Mouse (Mus musculus) forebrain, embryonic 10.5 days (tissue): Measurements from ENCODE around the gene Itih5. TPM values are rescaled to one million over a fixed set of nuclear protein-coding genes. Genes with fewer than 3 reads are reported as not detected.

Experiments
- DNase-seq: peaks from one replicate; pipeline ENCODE4 v3.0.0-alpha.2; 2017; ENCODE audit warnings: low spot score; ENCODE audit errors: extremely low spot score
- H3K27ac ChIP-seq: fragments of 300-500 bp; sonication (generic); 2 replicates; pipeline ENCODE4 v1.5.1; 2016; ENCODE audit warnings: mild to moderate bottlenecking
- H3K27me3 ChIP-seq: fragments of 300-500 bp; sonication (generic); 2 replicates; pipeline ENCODE4 v1.6.1; 2016; ENCODE audit warnings: mild to moderate bottlenecking; ENCODE audit not compliant: poor library complexity, severe bottlenecking
- H3K36me3 ChIP-seq: fragments of 300-500 bp; sonication (generic); replicated peaks from 2 replicates; pipeline ENCODE4 v1.6.1; 2016; ENCODE audit warnings: mild to moderate bottlenecking, moderate library complexity
- H3K4me1 ChIP-seq: fragments of 300-500 bp; sonication (generic); 2 replicates; pipeline ENCODE4 v1.6.1; 2016
- H3K4me3 ChIP-seq: fragments of 300-500 bp; sonication (generic); 2 replicates; pipeline ENCODE4 v1.5.1; 2016; ENCODE audit warnings: mild to moderate bottlenecking, moderate library complexity
- H3K9me3 ChIP-seq: fragments of 300-500 bp; sonication (generic); 2 replicates; pipeline ENCODE4 v1.6.1; 2016; ENCODE audit warnings: mild to moderate bottlenecking, moderate library complexity
- WGBS: fragments of 180-500 bp; shearing (Covaris S2); methylation state at CpG from one replicate; pipeline ENCODE4 v1.1.7; 2016; 5-methylcytosine and 5-hydroxymethylcytosine counted together
- polyA plus RNA-seq: library from polyadenylated mRNA; unstranded; fragments of >200 nt; fragmentation: Nextera tagmentation; extraction: Ambion mirVana; gene quantifications from 2 replicates; pipeline ENCODE4 v1.2.1, GENCODE M21; 2016

The Itih5 gene
- polyA plus RNA-seq, 1 experiment from 2014 or later: 4.2 TPM

- Histone ChIP-seq H3K36me3 (no peaks in the 10 kb centered on the region), H3K9me3 (no peaks in the 10 kb centered on the region), H3K27me3 (no peaks in the 10 kb centered on the region), H3K4me1 (no peaks in the 10 kb centered on the region), H3K4me3 (no peak overlapping the region), H3K27ac (no peak overlapping the region)
- DNase-seq: no peak
- 74% methylated on average over 3 of the region's 3 CpGs for WGBS
Measured at GRCm38 (mm10) chr2:10195162-10195561, 41.8 kb downstream of the Itih5 start.

GRCm38 (mm10) chr2:10199326-10199725 is 46.0 kb downstream of the Itih5 start:
- DNase-seq: no peak
- Histone ChIP-seq H3K4me1 (no peaks in the 10 kb centered on the region), H3K9me3 (no peaks in the 10 kb centered on the region), H3K36me3 (no peaks in the 10 kb centered on the region), H3K27me3 (no peaks in the 10 kb centered on the region), H3K27ac (no peak overlapping the region), H3K4me3 (no peak overlapping the region)
- 87% methylated on average over 2 of the region's 2 CpGs for WGBS

GRCm38 (mm10) chr2:10200736-10201285 is 47.4 kb downstream of the Itih5 start:
- WGBS: 67% methylated on average over 3 of the region's 3 CpGs
- no peaks in the 10 kb centered on the region for H3K9me3 ChIP-seq
- H3K4me3 ChIP-seq: no peak overlapping the region
- no peaks in the 10 kb centered on the region for H3K27me3 ChIP-seq
- H3K36me3 ChIP-seq: no peaks in the 10 kb centered on the region
- no peak for DNase-seq
- no peaks in the 10 kb centered on the region for H3K4me1 ChIP-seq
- no peak overlapping the region for H3K27ac ChIP-seq

DNA sequence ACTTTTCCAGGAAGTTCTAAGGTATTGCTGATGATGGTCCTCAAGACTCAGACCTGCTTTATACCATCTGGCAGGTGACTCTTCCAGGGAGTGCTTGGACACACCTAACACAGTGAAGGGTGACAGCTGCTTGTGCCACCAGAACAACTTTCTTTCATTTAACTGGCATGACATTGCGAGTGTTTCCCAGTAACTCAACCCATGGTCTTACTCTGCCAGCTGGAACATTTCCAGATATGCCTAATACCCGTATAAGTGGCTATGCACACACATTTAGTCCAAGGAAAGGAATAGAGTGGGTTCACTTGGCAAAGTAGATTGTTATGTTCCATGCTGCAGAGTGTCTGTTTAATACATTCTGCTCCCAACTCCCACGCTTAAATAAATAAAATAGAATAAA is 50.9 kb downstream of the Itih5 start:
- Histone ChIP-seq H3K4me3 (no peak overlapping the region), H3K36me3 (no peaks in the 10 kb centered on the region), H3K27ac (no peak overlapping the region), H3K9me3 (no peaks in the 10 kb centered on the region), H3K4me1 (no peaks in the 10 kb centered on the region), H3K27me3 (no peaks in the 10 kb centered on the region)
- WGBS: 88% methylated on average over 3 of the region's 3 CpGs
- no peak for DNase-seq

GRCm38 (mm10) chr2:10213468-10213867 is 60.1 kb downstream of the Itih5 start:
- Histone ChIP-seq H3K36me3 (no peaks in the 10 kb centered on the region), H3K9me3 (no peaks in the 10 kb centered on the region), H3K27me3 (no peaks in the 10 kb centered on the region), H3K4me3 (no peak overlapping the region), H3K4me1 (peaks cover 12% of the 10 kb centered on the region), H3K27ac (no peak overlapping the region)
- WGBS: 93% methylated on average over 12 of the region's 12 CpGs
- no peak for DNase-seq

- H3K4me3 ChIP-seq: no peak overlapping the region
- no peaks in the 10 kb centered on the region for H3K9me3 ChIP-seq
- 83% methylated on average over 7 of the region's 7 CpGs for WGBS
- H3K27ac ChIP-seq: peak overlapping the region; percentile 67
- no peaks in the 10 kb centered on the region for H3K27me3 ChIP-seq
- DNase-seq: no peak
- peaks cover 12% of the 10 kb centered on the region for H3K4me1 ChIP-seq
- H3K36me3 ChIP-seq: no peaks in the 10 kb centered on the region
Measured at GRCm38 (mm10) chr2:10215876-10216565, 62.6 kb downstream of the Itih5 start.

DNA sequence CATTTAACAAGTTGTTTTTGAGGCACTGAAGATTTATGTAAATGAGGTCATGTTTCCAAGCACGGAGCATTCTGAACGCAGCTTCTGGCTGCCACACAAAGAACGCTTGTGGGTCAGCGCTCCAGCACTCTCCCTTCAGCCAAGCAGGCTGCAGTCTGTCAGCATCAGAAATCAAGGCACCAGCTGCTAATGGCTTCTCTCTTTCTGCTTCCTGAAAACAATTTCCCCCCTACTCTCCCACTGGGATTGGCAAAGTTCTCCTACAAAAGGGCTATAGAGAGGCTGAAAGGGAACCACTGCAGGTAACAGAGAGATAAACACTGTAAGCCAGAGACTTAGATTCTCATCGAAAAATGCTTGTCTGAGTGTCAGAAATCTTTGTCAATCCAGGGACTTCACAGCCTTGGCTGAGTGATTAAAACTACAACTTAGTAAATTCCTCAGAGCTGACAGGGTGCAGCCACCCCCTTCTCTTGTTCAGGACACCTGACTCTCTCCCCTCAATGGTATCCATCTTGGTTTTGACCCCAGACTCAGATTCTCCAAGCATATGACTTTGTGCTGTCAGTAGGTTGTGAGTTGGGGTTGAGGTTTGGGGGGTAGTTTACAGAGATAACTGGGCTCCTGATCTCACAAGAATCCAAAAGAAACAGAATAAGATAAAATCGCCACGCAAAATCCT is 63.3 kb downstream of the Itih5 start:
- H3K9me3 ChIP-seq: no peaks in the 10 kb centered on the region
- peaks cover 12% of the 10 kb centered on the region for H3K4me1 ChIP-seq
- H3K36me3 ChIP-seq: no peaks in the 10 kb centered on the region
- no peaks in the 10 kb centered on the region for H3K27me3 ChIP-seq
- peak overlapping the region; percentile 67 for H3K27ac ChIP-seq
- 37% methylated on average over 7 of the region's 7 CpGs for WGBS
- DNase-seq: peak; percentile 19
- no peak overlapping the region for H3K4me3 ChIP-seq

DNA sequence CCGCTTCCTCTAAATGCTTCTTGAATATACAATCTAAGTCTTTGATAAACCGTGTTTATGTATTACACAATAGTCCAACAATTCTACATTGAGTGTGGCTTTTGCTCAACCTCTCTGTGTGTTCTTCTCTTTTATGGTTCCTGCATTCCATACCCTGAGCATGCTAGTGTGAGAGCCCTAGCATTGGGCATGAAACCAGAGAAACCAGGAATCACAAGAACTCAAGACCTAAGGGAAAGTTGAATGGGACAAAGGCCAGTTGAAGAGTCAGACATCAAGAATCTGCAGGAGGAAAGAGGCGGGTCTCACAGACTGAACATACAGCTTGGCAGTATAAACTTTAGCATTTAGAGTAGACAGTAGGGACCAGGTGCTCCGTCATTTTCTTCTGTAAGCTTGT is 68.5 kb downstream of the Itih5 start:
- no peak for DNase-seq
- H3K36me3 ChIP-seq: no peaks in the 10 kb centered on the region
- H3K4me1 ChIP-seq: peaks cover 3% of the 10 kb centered on the region
- H3K27me3 ChIP-seq: no peaks in the 10 kb centered on the region
- H3K27ac ChIP-seq: no peak overlapping the region
- WGBS: 90% methylated on average over 4 of the region's 4 CpGs
- no peaks in the 10 kb centered on the region for H3K9me3 ChIP-seq
- no peak overlapping the region for H3K4me3 ChIP-seq

DNA sequence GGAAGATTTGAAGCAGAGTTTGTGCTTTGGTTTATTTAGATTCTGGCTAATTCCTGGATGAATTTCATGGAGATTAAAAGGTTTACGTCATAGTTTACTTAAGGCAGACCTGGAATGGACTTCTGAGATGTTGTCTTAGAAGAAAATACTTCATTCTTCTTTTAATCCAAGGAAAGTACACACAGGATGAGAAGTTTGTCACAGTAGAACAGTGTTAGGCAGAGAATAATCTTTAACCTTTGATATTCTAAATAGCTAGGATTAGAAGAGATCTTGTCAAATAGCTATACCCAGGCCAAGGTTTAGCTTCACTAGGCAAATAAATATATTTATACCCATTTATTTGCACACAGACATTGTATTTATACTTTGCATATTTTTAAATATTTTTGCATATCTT is 73.5 kb downstream of the Itih5 start:
- H3K27me3 ChIP-seq: no peaks in the 10 kb centered on the region
- no peak overlapping the region for H3K27ac ChIP-seq
- H3K4me3 ChIP-seq: no peak overlapping the region
- DNase-seq: no peak
- no peaks in the 10 kb centered on the region for H3K36me3 ChIP-seq
- no peaks in the 10 kb centered on the region for H3K4me1 ChIP-seq
- H3K9me3 ChIP-seq: no peaks in the 10 kb centered on the region
- WGBS: 82% methylated on average over 1 of the region's 1 CpGs

DNA sequence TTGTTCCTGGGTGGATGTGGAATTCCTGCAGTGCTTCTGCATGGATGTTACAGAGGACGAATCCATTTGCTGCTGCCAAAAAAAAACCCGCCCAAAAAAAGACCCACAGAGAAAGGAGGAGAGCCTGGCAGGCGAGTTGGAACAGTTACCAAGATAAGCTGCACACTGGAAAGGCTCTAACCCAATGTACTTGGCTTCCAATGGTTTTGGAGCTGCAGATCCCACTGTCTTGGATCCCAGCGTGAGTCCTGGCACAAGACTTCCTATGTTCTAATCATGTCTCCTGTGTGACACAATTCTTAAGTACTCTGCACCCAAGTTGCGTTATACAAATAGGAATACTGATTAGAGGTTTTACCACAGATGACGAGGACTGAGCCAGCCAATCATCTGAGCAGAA is 78.6 kb downstream of the Itih5 start:
- H3K27me3 ChIP-seq: no peaks in the 10 kb centered on the region
- no peak overlapping the region for H3K27ac ChIP-seq

DNA sequence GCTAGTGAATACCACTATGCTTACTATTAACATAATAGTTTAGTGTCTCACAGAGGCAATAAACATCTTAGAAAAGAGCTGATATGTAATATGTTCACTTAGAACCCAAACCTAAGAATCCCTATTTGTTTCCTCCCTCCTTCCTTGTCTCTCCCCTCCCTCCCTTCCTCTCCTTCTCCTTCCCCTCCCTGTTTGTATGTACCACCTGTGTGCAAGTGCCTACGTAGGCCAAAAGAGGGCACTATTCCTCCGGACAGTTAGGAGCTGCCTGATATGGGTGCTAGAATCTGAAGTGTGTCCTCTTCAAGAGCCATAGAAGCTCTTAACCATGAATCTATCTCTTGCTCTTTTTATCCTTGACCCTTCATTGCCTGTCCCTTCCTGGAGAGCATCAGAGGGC is 83.2 kb downstream of the Itih5 start:
- 96% methylated on average over 2 of the region's 2 CpGs for WGBS
- DNase-seq: no peak
- peaks cover 6% of the 10 kb centered on the region for H3K36me3 ChIP-seq
- no peaks in the 10 kb centered on the region for H3K27me3 ChIP-seq
- H3K4me1 ChIP-seq: no peaks in the 10 kb centered on the region
- no peak overlapping the region for H3K4me3 ChIP-seq
- no peak overlapping the region for H3K27ac ChIP-seq
- H3K9me3 ChIP-seq: no peaks in the 10 kb centered on the region

More for the DNA sequence above, 78.6 kb downstream of the Itih5 start:
- 78% methylated on average over 6 of the region's 6 CpGs for WGBS
- Histone ChIP-seq H3K36me3 (no peaks in the 10 kb centered on the region), H3K9me3 (no peaks in the 10 kb centered on the region), H3K4me1 (no peaks in the 10 kb centered on the region), H3K4me3 (no peak overlapping the region)
- no peak for DNase-seq

- Histone ChIP-seq H3K27ac (no peak overlapping the region), H3K27me3 (no peaks in the 10 kb centered on the region), H3K36me3 (peaks cover 9% of the 10 kb centered on the region), H3K9me3 (no peaks in the 10 kb centered on the region; the same call in 1 of the 2 replicates), H3K4me3 (no peak overlapping the region), H3K4me1 (peaks cover 16% of the 10 kb centered on the region)
- 9% methylated on average over 9 of the region's 9 CpGs for WGBS
- peak; percentile 26 for DNase-seq
Measured at GRCm38 (mm10) chr2:10242970-10243369, 89.6 kb downstream of the Itih5 start.

DNA sequence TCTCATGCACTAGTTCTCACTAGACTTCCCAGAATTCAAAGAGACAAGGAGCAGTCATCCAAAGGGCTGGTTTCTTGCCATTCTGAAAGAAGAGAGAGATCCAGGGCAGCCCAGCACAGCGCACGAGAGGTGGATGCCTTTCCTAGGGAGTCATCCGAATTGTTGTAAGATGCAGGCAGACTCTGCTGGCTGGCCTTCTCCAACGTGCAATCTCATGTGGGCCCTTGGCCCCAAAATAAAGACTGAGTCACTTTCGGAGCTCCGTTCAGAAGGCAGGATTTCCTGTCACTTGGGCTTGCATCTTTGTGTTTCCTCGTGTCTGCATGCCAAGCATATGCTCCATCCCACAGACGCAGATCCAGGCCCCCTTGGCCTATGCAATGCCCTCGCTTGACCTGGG is 97.1 kb downstream of the Itih5 start:
- WGBS: 83% methylated on average over 9 of the region's 9 CpGs

More for the DNA sequence above, 97.1 kb downstream of the Itih5 start:
- Histone ChIP-seq H3K27ac (no peak overlapping the region), H3K27me3 (no peaks in the 10 kb centered on the region), H3K4me3 (no peak overlapping the region), H3K4me1 (no peaks in the 10 kb centered on the region; the same call in 1 of the 2 replicates), H3K36me3 (no peaks in the 10 kb centered on the region), H3K9me3 (no peaks in the 10 kb centered on the region; the same call in 1 of the 2 replicates)
- DNase-seq: no peak
